Comparison of ENCODE assay signal across 8 mouse cellular contexts in genomic region chr4:40279276-40279900, GRCm38 (mm10). TPM values are rescaled to one million over a fixed set of nuclear protein-coding genes. Genes with fewer than 3 reads are reported as not detected.
DNase-seq lines count a peak whose midpoint lies in the region; ATAC-seq and TF ChIP-seq lines count a peak whose summit lies in the region.

TSS of gene Ndufb6 (minus strand) at chr4:40279421.

- no peak for TF ChIP-seq CTCF in bone marrow macrophage, adult 2 months (IDR thresholded peaks at IDR 0.05; ENCODE audit: low read depth, low read length)
- TF ChIP-seq CTCF in embryonic fibroblast, embryonic 13.5 days (IDR thresholded peaks at IDR 0.05; ENCODE audit: borderline replicate concordance, insufficient read depth, low read length) = no peak

- peak within 1 kb of the TSS; percentile 95 for H3K9ac ChIP-seq in kidney, embryonic 15.5 days

- peak; percentile 98 for DNase-seq in A20 (ENCODE audit: low read depth, low spot score)
- DNase-seq in heart, embryonic 10.5 days (ENCODE audit: low spot score) = peak; percentile 98
- DNase-seq in liver = peak; percentile 96
- peak; percentile 95 to 99 for DNase-seq in spleen, postnatal 4 days (ENCODE audit: low spot score in 2 of 2)

- H3K4me1 ChIP-seq in bone marrow macrophage, adult 2 months (ENCODE audit: control insufficient read depth, insufficient read depth, low read length) = peaks cover 3% of the 10 kb centered on the region
- peaks cover 4% of the 10 kb centered on the region; the same call in 1 of the 2 replicates for H3K4me1 ChIP-seq in embryonic fibroblast, embryonic 13.5 days (ENCODE audit: control insufficient read depth, insufficient read depth, low read length)
- peaks cover 11% of the 10 kb centered on the region; the same call in 1 of the 2 replicates for H3K4me1 ChIP-seq in heart, embryonic 10.5 days
- H3K4me1 ChIP-seq in kidney, embryonic 15.5 days = peaks cover 11% of the 10 kb centered on the region

- no peaks in the 10 kb centered on the region for H3K27me3 ChIP-seq in heart, embryonic 10.5 days (ENCODE audit: insufficient read depth, poor library complexity, severe bottlenecking)
- no peaks in the 10 kb centered on the region for H3K27me3 ChIP-seq in kidney, embryonic 15.5 days

- peak; percentile 98 for ATAC-seq in kidney, embryonic 15.5 days (replicated peaks; ENCODE audit: low FRiP score)
- ATAC-seq in monocyte, adult 5-6 weeks (replicated peaks; ENCODE audit: insufficient number of reproducible peaks, low FRiP score, low TSS enrichment, poor library complexity, severe bottlenecking) = peak; percentile 99

- H3K9me3 ChIP-seq in heart, embryonic 10.5 days = no peaks in the 10 kb centered on the region
- H3K9me3 ChIP-seq in kidney, embryonic 15.5 days (replicated peaks) = no peaks in the 10 kb centered on the region

- peaks cover 24% of the 10 kb centered on the region for H3K36me3 ChIP-seq in heart, embryonic 10.5 days
- H3K36me3 ChIP-seq in kidney, embryonic 15.5 days = peaks cover 23% of the 10 kb centered on the region

- H3K4me2 ChIP-seq in kidney, embryonic 15.5 days = peak within 1 kb of the TSS; percentile 74

- TF ChIP-seq POLR2A in bone marrow macrophage, adult 2 months (IDR thresholded peaks at IDR 0.05; ENCODE audit: borderline replicate concordance, low read depth, low read length) = no peak
- TF ChIP-seq POLR2A in embryonic fibroblast, embryonic 13.5 days (IDR thresholded peaks at IDR 0.05; ENCODE audit: low read depth, low read length) = peak; percentile 89

- peak within 1 kb of the TSS; percentile 62 for H3K27ac ChIP-seq in bone marrow macrophage, adult 2 months (ENCODE audit: insufficient read depth, low read depth, low read length)
- peak within 1 kb of the TSS; percentile 70 for H3K27ac ChIP-seq in embryonic fibroblast, embryonic 13.5 days (ENCODE audit: insufficient read depth, low read length)
- peak within 1 kb of the TSS; percentile 93 for H3K27ac ChIP-seq in heart, embryonic 10.5 days
- H3K27ac ChIP-seq in kidney, embryonic 15.5 days = peak within 1 kb of the TSS; percentile 95

- H3K4me3 ChIP-seq in bone marrow macrophage, adult 2 months (ENCODE audit: insufficient read depth, low read length) = peak within 1 kb of the TSS; percentile 76
- peak within 1 kb of the TSS; percentile 88 for H3K4me3 ChIP-seq in embryonic fibroblast, embryonic 13.5 days (ENCODE audit: insufficient read depth, low read length)
- peak within 1 kb of the TSS; percentile 97 for H3K4me3 ChIP-seq in heart, embryonic 10.5 days
- H3K4me3 ChIP-seq in kidney, embryonic 15.5 days (replicated peaks) = peak within 1 kb of the TSS; percentile 96

- whole genome bisulfite sequencing in heart, embryonic 10.5 days = under 1% methylated on average over 36 of the region's 36 CpGs
- WGBS in kidney, embryonic 15.5 days = under 1% methylated on average over 36 of the region's 36 CpGs

RNA-seq across cellular contexts. Expression of gene Ndufb6, which starts in this region (rescaled TPM):
- polyA plus RNA-seq in bone marrow macrophage, adult 2 months (2012; ENCODE audit: insufficient read depth, insufficient read length, missing spikeins) = 73.8 and 76.3 TPM in 2 replicates
- 133 and 135 TPM in 2 replicates for polyA plus RNA-seq in embryonic fibroblast, embryonic 13.5 days (2011; ENCODE audit: insufficient read length, low read depth, missing spikeins)
- 439 and 487 TPM in 2 replicates for polyA plus RNA-seq in heart, embryonic 10.5 days (2016; fragmentation: Nextera tagmentation; extraction: Ambion mirVana)
- polyA plus RNA-seq in kidney, embryonic 15.5 days (2015; fragmentation: Nextera tagmentation; extraction: Ambion mirVana) = 348 and 369 TPM in 2 replicates
- 19.6 to 49.3 TPM (median 45.1 TPM) in 3 replicates for total RNA-seq in monocyte, adult 5-6 weeks (2017)

Comparison
In these comparisons a context has a peak if more than half of its experiments do, and no peak if none do; other contexts are left out.
1. Peak in every context shown above with its lines: DNase-seq, ATAC-seq, H3K4me3 ChIP-seq and H3K27ac ChIP-seq.